Mouse (Mus musculus): ENCODE measurements around the gene Mms22l. TPM values are rescaled to one million over a fixed set of nuclear protein-coding genes. Genes with fewer than 3 reads are reported as not detected.

The Mms22l gene
- polyA plus RNA-seq, 1 experiment from 2014 or later: 35.7 TPM

DNA sequence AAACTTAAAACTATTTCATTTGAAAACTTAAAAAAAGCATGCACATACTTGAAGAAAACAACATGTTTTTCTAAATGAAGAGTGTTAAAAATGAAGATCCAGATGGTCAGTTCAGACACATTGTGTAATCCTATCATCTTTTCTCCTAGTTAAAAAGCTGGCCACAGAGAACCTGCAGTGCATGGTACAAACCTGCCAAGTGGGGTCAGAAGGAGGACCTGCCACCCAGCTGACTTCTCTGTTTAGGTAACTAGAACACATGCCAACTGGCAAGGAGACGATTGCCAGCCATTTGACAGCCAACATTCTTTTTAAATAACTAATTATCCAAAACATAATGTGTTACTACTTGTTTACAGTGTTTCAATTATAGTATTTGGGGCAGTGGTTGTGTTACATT is 102.4 kb downstream of the Mms22l start:
- peaks cover 2% of the 10 kb centered on the region; the same call in 1 of the 2 replicates for H3K36me3 ChIP-seq (ENCODE audit: control insufficient read depth, insufficient read depth, low read length)
- no peaks in the 10 kb centered on the region for H3K27me3 ChIP-seq (ENCODE audit: control insufficient read depth, insufficient read depth, low read length)
- H3K4me1 ChIP-seq (ENCODE audit: control insufficient read depth, insufficient read depth, low read length): no peaks in the 10 kb centered on the region
- no peak for ATAC-seq (ENCODE audit: insufficient read depth, low FRiP score, low TSS enrichment)
- no peak overlapping the region for H3K9ac ChIP-seq (ENCODE audit: low read length)
- H3K9me3 ChIP-seq (ENCODE audit: control insufficient read depth, low read length): no peaks in the 10 kb centered on the region
- no peak for DNase-seq (ENCODE audit: low spot score)
- no peak overlapping the region for H3K27ac ChIP-seq (ENCODE audit: low read depth, low read length)
- 80% methylated on average over 1 of the region's 1 CpGs for WGBS
- H3K4me3 ChIP-seq (ENCODE audit: low read depth, low read length): no peak overlapping the region
- H3K4me2 ChIP-seq (ENCODE audit: low read depth): no peak overlapping the region

- no peaks in the 10 kb centered on the region for H3K27me3 ChIP-seq (ENCODE audit: control insufficient read depth, insufficient read depth, low read length)
- WGBS: 96% methylated on average over 6 of the region's 6 CpGs
- no peaks in the 10 kb centered on the region for H3K9me3 ChIP-seq (ENCODE audit: control insufficient read depth, low read length)
- H3K4me2 ChIP-seq (ENCODE audit: low read depth): no peak overlapping the region
- H3K4me1 ChIP-seq (ENCODE audit: control insufficient read depth, insufficient read depth, low read length): no peaks in the 10 kb centered on the region
- no peak overlapping the region for H3K9ac ChIP-seq (ENCODE audit: low read length)
- H3K36me3 ChIP-seq (ENCODE audit: control insufficient read depth, insufficient read depth, low read length): peaks cover 2% of the 10 kb centered on the region
- H3K4me3 ChIP-seq (ENCODE audit: low read depth, low read length): no peak overlapping the region
- no peak overlapping the region for H3K27ac ChIP-seq (ENCODE audit: low read depth, low read length)
- DNase-seq (ENCODE audit: low spot score) (no peak), ATAC-seq (ENCODE audit: insufficient read depth, low FRiP score, low TSS enrichment) (no peak)
These were observed 105.5 kb downstream of the Mms22l start for GRCm38 (mm10) chr4:24601711-24602110.

DNA sequence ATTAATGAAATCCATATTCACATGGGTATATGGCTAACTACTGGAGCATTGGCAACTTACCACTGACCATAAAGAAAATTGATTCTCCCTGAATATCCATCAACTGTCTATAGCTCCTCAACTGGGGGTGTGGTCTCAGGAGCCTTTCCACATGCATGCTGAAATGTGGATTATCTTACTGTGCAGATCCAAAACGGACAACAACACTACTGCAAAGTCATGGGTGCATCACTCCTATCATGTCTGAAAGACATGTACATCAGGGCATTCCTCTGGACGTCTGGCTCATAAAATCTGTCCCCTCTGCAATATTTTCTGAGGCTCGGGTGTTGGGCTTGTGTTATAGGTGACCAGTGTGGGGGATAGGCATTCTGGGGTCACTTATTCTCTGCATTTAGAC is 112.8 kb downstream of the Mms22l start:
- H3K4me3 ChIP-seq (ENCODE audit: low read depth, low read length): no peak overlapping the region
- H3K9ac ChIP-seq (ENCODE audit: low read length): no peak overlapping the region
- DNase-seq (ENCODE audit: low spot score) (no peak), ATAC-seq (ENCODE audit: insufficient read depth, low FRiP score, low TSS enrichment) (no peak)
- H3K27me3 ChIP-seq (ENCODE audit: control insufficient read depth, insufficient read depth, low read length): no peaks in the 10 kb centered on the region
- H3K27ac ChIP-seq (ENCODE audit: low read depth, low read length): no peak overlapping the region
- WGBS: 84% methylated on average over 3 of the region's 3 CpGs
- H3K4me1 ChIP-seq (ENCODE audit: control insufficient read depth, insufficient read depth, low read length): no peaks in the 10 kb centered on the region
- no peaks in the 10 kb centered on the region for H3K9me3 ChIP-seq (ENCODE audit: control insufficient read depth, low read length)
- H3K4me2 ChIP-seq (ENCODE audit: low read depth): no peak overlapping the region
- H3K36me3 ChIP-seq (ENCODE audit: control insufficient read depth, insufficient read depth, low read length): no peaks in the 10 kb centered on the region; the same call in 1 of the 2 replicates

DNA sequence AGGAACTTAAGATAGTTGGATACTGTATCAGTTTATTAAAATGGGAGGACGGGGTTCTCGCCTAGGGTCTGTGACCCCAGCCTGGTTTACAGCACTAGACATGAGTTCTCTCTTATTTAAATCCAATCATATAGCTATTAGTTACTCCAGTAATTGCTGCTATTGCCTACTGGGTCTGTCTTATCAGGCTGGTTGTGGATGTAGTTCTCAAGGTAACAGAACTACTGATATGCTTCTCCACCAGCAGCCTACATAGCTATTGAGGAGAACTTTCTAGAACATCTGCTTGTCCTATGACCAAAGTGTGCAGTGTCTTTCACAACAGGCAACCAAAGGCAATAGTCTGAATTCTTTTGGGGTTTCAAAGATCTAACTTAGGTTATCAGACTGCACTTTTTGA is 113.3 kb downstream of the Mms22l start:
- H3K4me3 ChIP-seq (ENCODE audit: low read depth, low read length): no peak overlapping the region
- no peaks in the 10 kb centered on the region for H3K4me1 ChIP-seq (ENCODE audit: control insufficient read depth, insufficient read depth, low read length)
- no peak overlapping the region for H3K9ac ChIP-seq (ENCODE audit: low read length)
- no peaks in the 10 kb centered on the region; the same call in 1 of the 2 replicates for H3K36me3 ChIP-seq (ENCODE audit: control insufficient read depth, insufficient read depth, low read length)
- H3K9me3 ChIP-seq (ENCODE audit: control insufficient read depth, low read length): no peaks in the 10 kb centered on the region
- WGBS: 95% methylated on average over 2 of the region's 2 CpGs
- no peak for DNase-seq (ENCODE audit: low spot score)
- ATAC-seq (ENCODE audit: insufficient read depth, low FRiP score, low TSS enrichment): no peak
- H3K4me2 ChIP-seq (ENCODE audit: low read depth): no peak overlapping the region
- H3K27ac ChIP-seq (ENCODE audit: low read depth, low read length): no peak overlapping the region
- H3K27me3 ChIP-seq (ENCODE audit: control insufficient read depth, insufficient read depth, low read length): no peaks in the 10 kb centered on the region

DNA sequence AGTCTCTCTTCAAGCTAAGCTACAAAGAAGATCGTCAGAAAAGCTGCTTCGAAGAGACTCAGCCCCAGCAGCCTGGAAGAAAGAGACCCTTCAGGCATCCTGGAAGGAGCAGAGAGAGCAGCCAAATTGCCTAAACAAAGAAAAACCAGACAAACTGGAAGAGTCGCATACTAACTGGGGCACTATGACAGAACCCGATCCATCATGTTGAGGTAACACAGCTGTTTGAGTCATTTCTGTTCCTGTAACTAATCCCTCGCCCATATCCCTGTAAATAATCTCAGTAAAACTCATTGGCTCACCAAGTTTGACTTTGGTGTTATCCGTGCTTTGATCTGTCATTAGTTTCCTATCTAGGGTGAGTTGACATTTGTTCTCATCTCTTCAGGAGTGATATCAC is 123.8 kb downstream of the Mms22l start:
- ATAC-seq (ENCODE audit: insufficient read depth, low FRiP score, low TSS enrichment) (no peak), DNase-seq (ENCODE audit: low spot score) (no peak)
- no peak overlapping the region for H3K4me2 ChIP-seq (ENCODE audit: low read depth)
- H3K4me1 ChIP-seq (ENCODE audit: control insufficient read depth, insufficient read depth, low read length): no peaks in the 10 kb centered on the region
- H3K27me3 ChIP-seq (ENCODE audit: control insufficient read depth, insufficient read depth, low read length): no peaks in the 10 kb centered on the region
- H3K27ac ChIP-seq (ENCODE audit: low read depth, low read length): no peak overlapping the region
- 76% methylated on average over 6 of the region's 6 CpGs for WGBS
- no peak overlapping the region for H3K9ac ChIP-seq (ENCODE audit: low read length)
- H3K9me3 ChIP-seq (ENCODE audit: control insufficient read depth, low read length): no peaks in the 10 kb centered on the region
- no peaks in the 10 kb centered on the region for H3K36me3 ChIP-seq (ENCODE audit: control insufficient read depth, insufficient read depth, low read length)
- H3K4me3 ChIP-seq (ENCODE audit: low read depth, low read length): no peak overlapping the region

DNA sequence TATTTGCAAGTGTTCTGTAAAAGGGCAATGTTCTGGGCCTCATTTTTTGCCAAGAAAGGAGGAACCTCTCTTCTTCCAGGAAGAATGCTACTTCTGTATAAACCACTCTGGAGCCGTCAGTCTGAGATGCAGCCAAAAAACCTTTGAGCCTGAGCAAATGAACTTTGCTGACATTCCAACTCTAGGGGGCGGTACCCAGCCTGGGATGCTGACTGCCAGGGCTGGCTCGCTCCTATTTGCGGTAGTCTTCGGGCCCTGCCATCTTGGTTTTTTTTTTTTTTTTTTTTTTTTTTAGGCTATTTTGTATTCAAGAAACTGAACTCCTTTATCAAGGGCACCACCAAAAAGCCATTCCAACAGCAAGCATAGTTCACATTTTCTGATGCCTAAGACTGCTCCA is 124.2 kb downstream of the Mms22l start:
- H3K4me1 ChIP-seq (ENCODE audit: control insufficient read depth, insufficient read depth, low read length): no peaks in the 10 kb centered on the region
- H3K4me3 ChIP-seq (ENCODE audit: low read depth, low read length): no peak overlapping the region
- H3K9ac ChIP-seq (ENCODE audit: low read length): no peak overlapping the region
- no peak for DNase-seq (ENCODE audit: low spot score)
- no peaks in the 10 kb centered on the region for H3K9me3 ChIP-seq (ENCODE audit: control insufficient read depth, low read length)
- no peaks in the 10 kb centered on the region for H3K27me3 ChIP-seq (ENCODE audit: control insufficient read depth, insufficient read depth, low read length)
- H3K27ac ChIP-seq (ENCODE audit: low read depth, low read length): no peak overlapping the region
- no peak overlapping the region for H3K4me2 ChIP-seq (ENCODE audit: low read depth)
- 84% methylated on average over 5 of the region's 5 CpGs for WGBS
- H3K36me3 ChIP-seq (ENCODE audit: control insufficient read depth, insufficient read depth, low read length): no peaks in the 10 kb centered on the region
- no peak for ATAC-seq (ENCODE audit: insufficient read depth, low FRiP score, low TSS enrichment)

GRCm38 (mm10) chr4:24621422-24622187 is 125.4 kb downstream of the Mms22l start:
- 81% methylated on average over 9 of the region's 9 CpGs for WGBS
- Histone ChIP-seq H3K27ac (ENCODE audit: low read depth, low read length) (no peak overlapping the region), H3K27me3 (ENCODE audit: control insufficient read depth, insufficient read depth, low read length) (no peaks in the 10 kb centered on the region), H3K4me2 (ENCODE audit: low read depth) (no peak overlapping the region), H3K4me1 (ENCODE audit: control insufficient read depth, insufficient read depth, low read length) (no peaks in the 10 kb centered on the region), H3K9me3 (ENCODE audit: control insufficient read depth, low read length) (no peaks in the 10 kb centered on the region), H3K9ac (ENCODE audit: low read length) (no peak overlapping the region), H3K36me3 (ENCODE audit: control insufficient read depth, insufficient read depth, low read length) (no peaks in the 10 kb centered on the region), H3K4me3 (ENCODE audit: low read depth, low read length) (no peak overlapping the region)
- DNase-seq (ENCODE audit: low spot score) (no peak), ATAC-seq (ENCODE audit: insufficient read depth, low FRiP score, low TSS enrichment) (no peak)

DNA sequence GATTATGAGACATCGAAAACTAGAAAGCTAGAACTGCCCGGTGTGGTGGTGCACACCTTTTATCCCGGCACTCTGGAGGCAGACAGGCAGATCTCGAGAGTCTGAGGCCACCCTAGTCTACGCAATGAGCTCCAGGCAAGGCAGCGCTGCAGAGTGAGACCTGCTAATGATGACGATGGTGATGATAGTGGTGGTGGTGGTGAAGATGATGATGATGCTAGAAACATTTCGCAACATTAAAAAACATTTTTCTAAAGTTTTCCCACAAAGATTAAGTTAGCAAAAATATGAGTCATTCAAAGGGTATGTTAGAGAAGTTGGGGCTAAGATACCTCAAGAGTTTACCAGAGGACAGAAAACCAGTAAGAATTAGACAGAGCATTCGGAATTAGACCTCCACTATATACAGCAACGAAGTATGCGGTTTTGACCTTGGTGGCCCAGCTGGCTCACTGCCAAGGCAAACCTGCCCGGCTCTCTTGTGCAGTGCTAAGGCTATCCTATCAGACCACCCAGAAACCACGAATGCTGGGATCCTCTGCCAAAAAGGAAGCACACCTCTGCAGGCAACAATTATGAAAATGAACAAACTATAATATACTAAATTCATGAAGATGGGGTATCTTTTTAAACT is 129.8 kb downstream of the Mms22l start:
- no peak overlapping the region for H3K4me2 ChIP-seq (ENCODE audit: low read depth)
- no peaks in the 10 kb centered on the region for H3K4me1 ChIP-seq (ENCODE audit: control insufficient read depth, insufficient read depth, low read length)
- no peak for DNase-seq (ENCODE audit: low spot score)
- H3K27me3 ChIP-seq (ENCODE audit: control insufficient read depth, insufficient read depth, low read length): no peaks in the 10 kb centered on the region
- H3K27ac ChIP-seq (ENCODE audit: low read depth, low read length): no peak overlapping the region
- no peak; the same call in 1 of the 2 replicates for ATAC-seq (ENCODE audit: insufficient read depth, low FRiP score, low TSS enrichment)
- no peak overlapping the region for H3K4me3 ChIP-seq (ENCODE audit: low read depth, low read length)
- no peaks in the 10 kb centered on the region for H3K36me3 ChIP-seq (ENCODE audit: control insufficient read depth, insufficient read depth, low read length)
- WGBS: 88% methylated on average over 13 of the region's 13 CpGs
- no peak overlapping the region for H3K9ac ChIP-seq (ENCODE audit: low read length)
- no peaks in the 10 kb centered on the region for H3K9me3 ChIP-seq (ENCODE audit: control insufficient read depth, low read length)

DNA sequence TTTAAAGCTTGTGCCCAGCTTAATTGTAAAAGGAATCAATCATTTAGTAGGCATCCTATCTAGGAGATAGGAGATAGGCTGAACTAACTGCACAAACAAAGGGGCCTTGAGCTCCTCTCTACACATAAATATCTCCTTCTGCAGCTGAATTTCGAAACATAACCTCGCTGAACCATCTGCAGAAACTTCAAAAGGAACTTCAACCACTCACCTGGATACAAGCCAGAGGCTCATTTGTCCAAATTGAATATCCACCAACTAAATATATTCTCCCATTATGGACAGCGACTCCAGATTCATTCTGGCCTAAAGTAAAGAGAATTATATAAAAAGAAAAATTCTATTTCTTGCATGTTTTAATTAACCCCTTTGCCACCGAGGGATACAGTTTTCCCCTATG is 130.4 kb downstream of the Mms22l start:
- no peak overlapping the region for H3K4me2 ChIP-seq (ENCODE audit: low read depth)
- 88% methylated on average over 4 of the region's 4 CpGs for WGBS
- H3K4me3 ChIP-seq (ENCODE audit: low read depth, low read length): no peak overlapping the region
- DNase-seq (ENCODE audit: low spot score) (no peak), ATAC-seq (ENCODE audit: insufficient read depth, low FRiP score, low TSS enrichment) (no peak)
- H3K9ac ChIP-seq (ENCODE audit: low read length): no peak overlapping the region
- H3K27ac ChIP-seq (ENCODE audit: low read depth, low read length): no peak overlapping the region
- no peaks in the 10 kb centered on the region for H3K27me3 ChIP-seq (ENCODE audit: control insufficient read depth, insufficient read depth, low read length)
- H3K9me3 ChIP-seq (ENCODE audit: control insufficient read depth, low read length): no peaks in the 10 kb centered on the region
- H3K36me3 ChIP-seq (ENCODE audit: control insufficient read depth, insufficient read depth, low read length): no peaks in the 10 kb centered on the region
- H3K4me1 ChIP-seq (ENCODE audit: control insufficient read depth, insufficient read depth, low read length): no peaks in the 10 kb centered on the region

Measured in neural tube, embryonic 11.5 days (tissue).